Mouse (Mus musculus) G1E (cell line): ENCODE measurements at regions not wholly inside any gene's neighbourhood (a gene's known extent, or its start where the extent isn't known, plus 50 kb on each side); places are given as distances from the start of the nearest gene placed in this dataset.

Experiments used
- CTCF ChIP-seq: IDR thresholded peaks from 2 replicates; pipeline ENCODE4 v1.5.1; 2012; ENCODE audit warnings: low read depth, low read length, inconsistent platforms, mixed read lengths
- GATA1 ChIP-seq: IDR thresholded peaks from 2 replicates; pipeline ENCODE4 v1.6.1; 2012; ENCODE audit warnings: borderline replicate concordance, low read length, inconsistent platforms, mixed read lengths
- GATA2 ChIP-seq: IDR thresholded peaks from 2 replicates; pipeline ENCODE4 v1.6.1; 2012; ENCODE audit warnings: low read depth, low read length, inconsistent platforms, borderline replicate concordance
- TAL1 ChIP-seq: conservative IDR thresholded peaks from 2 replicates; pipeline ENCODE4 v1.6.1; 2012; ENCODE audit warnings: low read depth, low read length, inconsistent platforms, mixed read lengths

GRCm38 (mm10) chr16:30695691-30696090, 96.2 kb downstream of the Fam43a start:
- TF ChIP-seq CTCF (no peak), GATA2 (no peak), TAL1 (no peak), GATA1 (no peak)
